Mouse (Mus musculus) intestine, embryonic 14.5 days (tissue): ENCODE results near the gene Usp39. TPM values are rescaled to one million over a fixed set of nuclear protein-coding genes. Genes with fewer than 3 reads are reported as not detected.

Experiments used
- ATAC-seq: fragments of 200-750 bp; cut with Nextera tagmentation; replicated peaks from 2 replicates; pipeline ENCODE4 v1.8.0; 2017; ENCODE audit warnings: low read depth, moderate number of reproducible peaks, moderate TSS enrichment, moderate library complexity; ENCODE audit not compliant: low FRiP score, low TSS enrichment
- DNase-seq: peaks from one replicate; pipeline ENCODE4 v3.0.0-alpha.2; 2018; ENCODE audit warnings: low spot score
- H3K27ac ChIP-seq: fragments of 300-500 bp; sonication (generic); 2 replicates; pipeline ENCODE4 v1.5.1; 2014; ENCODE audit warnings: low read depth, mild to moderate bottlenecking, control low read depth
- H3K27me3 ChIP-seq: fragments of 300-500 bp; sonication (generic); replicated peaks from 2 replicates; pipeline ENCODE4 v1.6.1; 2014; ENCODE audit warnings: low read length, control low read depth; ENCODE audit not compliant: control insufficient read depth, insufficient read depth
- H3K36me3 ChIP-seq: fragments of 300-500 bp; sonication (generic); 2 replicates; pipeline ENCODE4 v1.6.1; 2014; ENCODE audit warnings: low read length, control low read depth; ENCODE audit not compliant: control insufficient read depth, insufficient read depth
- H3K4me1 ChIP-seq: fragments of 300-500 bp; sonication (generic); replicated peaks from 2 replicates; pipeline ENCODE4 v1.6.1; 2014; ENCODE audit warnings: low read length, control low read depth, mixed read lengths; ENCODE audit not compliant: control insufficient read depth, insufficient read depth
- H3K4me2 ChIP-seq: fragments of 300-500 bp; sonication (generic); 2 replicates; pipeline ENCODE4 v1.6.1; 2014; ENCODE audit warnings: low read length
- H3K4me3 ChIP-seq: fragments of 300-500 bp; sonication (generic); 2 replicates; pipeline ENCODE4 v1.5.1; 2014; ENCODE audit warnings: low read depth, low read length, control low read depth, mixed read lengths
- H3K9ac ChIP-seq: fragments of 300-500 bp; sonication (generic); 2 replicates; pipeline ENCODE4 v1.6.1; 2014; ENCODE audit warnings: mild to moderate bottlenecking, low read length
- H3K9me3 ChIP-seq: fragments of 300-500 bp; sonication (generic); 2 replicates; pipeline ENCODE4 v1.6.1; 2016; ENCODE audit warnings: low read length, control low read depth; ENCODE audit not compliant: control insufficient read depth
- WGBS: fragments of 180-500 bp; shearing (Covaris S2); extraction: QIAGEN DNeasy Blood & Tissue Kit; methylation state at CpG from one replicate; pipeline ENCODE4 v1.1.7; 2014; 5-methylcytosine and 5-hydroxymethylcytosine counted together
- polyA plus RNA-seq: library from polyadenylated mRNA; unstranded; fragments of >200 nt; fragmentation: Nextera tagmentation; extraction: Ambion mirVana; gene quantifications from 2 replicates; pipeline ENCODE4 v1.2.1, GENCODE M21; 2014

Usp39 gene
- polyA plus RNA-seq, 1 experiment from 2014 or later: 56.2 TPM

DNA sequence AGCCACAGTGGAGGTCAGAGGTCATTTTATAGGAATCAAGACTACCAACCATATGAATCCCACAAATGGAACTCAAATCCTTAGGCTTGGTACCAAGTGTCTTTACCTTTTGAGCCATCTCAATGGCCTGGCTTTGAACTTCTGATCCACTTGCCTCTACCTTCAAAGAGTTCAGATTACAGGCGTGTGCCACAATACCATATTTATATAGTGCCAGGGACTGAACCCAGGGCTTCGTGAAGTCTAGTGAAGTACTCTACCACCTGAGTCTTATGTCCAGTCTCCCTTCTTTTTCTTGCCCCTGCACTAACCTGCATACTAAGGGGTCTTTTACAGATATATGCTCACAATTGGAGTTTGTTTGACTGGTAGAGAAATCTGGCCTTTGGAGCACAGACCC, 41.6 kb upstream of the Usp39 start:
- Histone ChIP-seq H3K4me1 (peaks cover 14% of the 10 kb centered on the region), H3K4me3 (no peak overlapping the region), H3K4me2 (no peak overlapping the region), H3K9me3 (no peaks in the 10 kb centered on the region), H3K9ac (no peak overlapping the region), H3K36me3 (peaks cover 20% of the 10 kb centered on the region), H3K27ac (no peak overlapping the region), H3K27me3 (no peaks in the 10 kb centered on the region)
- no peak for DNase-seq
- ATAC-seq: no peak
- 92% methylated on average over 2 of the region's 2 CpGs for WGBS

DNA sequence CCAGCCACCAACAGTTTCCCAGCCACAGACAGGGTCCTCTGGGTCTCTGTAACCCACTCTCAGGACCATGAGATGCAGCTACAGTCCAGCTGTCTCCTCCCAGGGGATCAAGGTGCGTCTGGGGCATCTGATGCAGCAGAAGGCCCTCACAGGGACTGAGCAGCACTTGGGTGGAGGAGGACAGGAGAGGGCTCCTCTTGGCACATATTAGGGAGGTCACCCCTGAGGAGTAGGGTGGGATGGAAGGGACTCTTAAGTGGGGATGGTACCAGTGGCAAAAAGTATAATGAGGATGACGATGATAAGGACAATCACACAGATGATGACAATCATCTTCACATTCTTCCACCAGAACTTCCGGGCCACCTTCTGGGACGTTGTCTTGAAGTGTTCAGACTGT, 40.3 kb upstream of the Usp39 start:
- Histone ChIP-seq H3K4me2 (no peak overlapping the region), H3K36me3 (peaks cover 20% of the 10 kb centered on the region), H3K9ac (no peak overlapping the region), H3K4me1 (peaks cover 12% of the 10 kb centered on the region), H3K27ac (no peak overlapping the region), H3K4me3 (no peak overlapping the region), H3K9me3 (no peaks in the 10 kb centered on the region), H3K27me3 (no peaks in the 10 kb centered on the region)
- WGBS: 87% methylated on average over 4 of the region's 4 CpGs
- no peak for DNase-seq
- no peak for ATAC-seq

DNA sequence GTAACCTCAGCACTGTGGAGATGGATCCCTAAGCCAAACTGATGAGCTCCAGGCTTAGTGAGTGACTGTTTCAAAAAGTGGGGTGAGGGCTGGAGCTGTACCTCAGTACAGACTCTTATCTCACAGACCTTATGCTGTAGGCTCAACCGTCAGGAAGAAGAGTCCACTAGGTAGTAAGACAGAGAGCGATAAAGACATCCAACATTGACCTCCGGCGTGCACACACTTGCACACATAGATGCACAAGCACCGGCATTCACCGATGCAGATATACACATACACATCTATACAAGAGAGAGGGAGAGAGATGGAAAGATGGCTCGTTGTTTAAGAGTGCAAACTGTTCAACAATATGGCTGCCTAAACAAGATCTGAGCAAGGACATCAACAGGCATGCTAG, 39.0 kb upstream of the Usp39 start:
- H3K4me2 ChIP-seq: no peak overlapping the region
- H3K4me3 ChIP-seq: no peak overlapping the region
- no peak overlapping the region for H3K27ac ChIP-seq
- ATAC-seq (no peak), DNase-seq (no peak)
- peaks cover 7% of the 10 kb centered on the region for H3K4me1 ChIP-seq
- H3K27me3 ChIP-seq: 0 out of 2 replicates have a peak, but pooled peaks cover 8% of the 10 kb centered on the region
- peaks cover 20% of the 10 kb centered on the region for H3K36me3 ChIP-seq
- H3K9ac ChIP-seq: no peak overlapping the region
- no peaks in the 10 kb centered on the region for H3K9me3 ChIP-seq
- WGBS: 96% methylated on average over 7 of the region's 7 CpGs

- Histone ChIP-seq H3K4me3 (no peak overlapping the region), H3K27me3 (0 out of 2 replicates have a peak, but pooled peaks cover 8% of the 10 kb centered on the region), H3K27ac (no peak overlapping the region), H3K36me3 (peaks cover 20% of the 10 kb centered on the region), H3K4me2 (no peak overlapping the region), H3K4me1 (peaks cover under 1% of the 10 kb centered on the region), H3K9me3 (no peaks in the 10 kb centered on the region), H3K9ac (no peak overlapping the region)
- DNase-seq: no peak
- ATAC-seq: no peak
- WGBS: 82% methylated on average over 6 of the region's 6 CpGs
Observed at GRCm38 (mm10) chr6:72383142-72383820, 38.3 kb upstream of the Usp39 start.

DNA sequence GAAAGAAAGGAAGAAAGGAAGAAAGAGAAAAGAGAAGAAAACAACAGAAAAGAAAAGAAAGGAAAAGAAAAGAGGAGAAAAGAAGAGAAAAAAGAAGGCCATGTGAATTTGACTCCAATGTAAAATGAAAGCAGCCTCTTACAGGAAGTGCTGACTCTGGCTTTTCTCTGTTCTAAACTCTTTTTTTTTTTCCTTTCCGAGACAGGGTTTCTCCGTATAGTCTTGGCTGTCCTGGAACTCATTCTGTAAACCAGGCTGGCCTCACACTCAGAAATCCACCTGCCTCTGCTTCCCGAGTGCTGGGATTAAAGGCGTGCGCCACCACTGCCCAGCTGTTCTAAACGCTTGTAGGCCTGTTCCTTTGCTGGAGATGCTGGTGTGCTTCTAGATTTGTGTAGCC, 37.5 kb upstream of the Usp39 start:
- peaks cover 20% of the 10 kb centered on the region for H3K36me3 ChIP-seq
- no peak overlapping the region for H3K9ac ChIP-seq
- no peaks in the 10 kb centered on the region for H3K9me3 ChIP-seq
- DNase-seq (no peak), ATAC-seq (no peak)
- 0 out of 2 replicates have a peak, but pooled peaks cover 8% of the 10 kb centered on the region for H3K27me3 ChIP-seq
- H3K4me1 ChIP-seq: no peaks in the 10 kb centered on the region
- no peak overlapping the region for H3K27ac ChIP-seq
- WGBS: 66% methylated on average over 6 of the region's 6 CpGs
- H3K4me2 ChIP-seq: no peak overlapping the region
- no peak overlapping the region for H3K4me3 ChIP-seq

DNA sequence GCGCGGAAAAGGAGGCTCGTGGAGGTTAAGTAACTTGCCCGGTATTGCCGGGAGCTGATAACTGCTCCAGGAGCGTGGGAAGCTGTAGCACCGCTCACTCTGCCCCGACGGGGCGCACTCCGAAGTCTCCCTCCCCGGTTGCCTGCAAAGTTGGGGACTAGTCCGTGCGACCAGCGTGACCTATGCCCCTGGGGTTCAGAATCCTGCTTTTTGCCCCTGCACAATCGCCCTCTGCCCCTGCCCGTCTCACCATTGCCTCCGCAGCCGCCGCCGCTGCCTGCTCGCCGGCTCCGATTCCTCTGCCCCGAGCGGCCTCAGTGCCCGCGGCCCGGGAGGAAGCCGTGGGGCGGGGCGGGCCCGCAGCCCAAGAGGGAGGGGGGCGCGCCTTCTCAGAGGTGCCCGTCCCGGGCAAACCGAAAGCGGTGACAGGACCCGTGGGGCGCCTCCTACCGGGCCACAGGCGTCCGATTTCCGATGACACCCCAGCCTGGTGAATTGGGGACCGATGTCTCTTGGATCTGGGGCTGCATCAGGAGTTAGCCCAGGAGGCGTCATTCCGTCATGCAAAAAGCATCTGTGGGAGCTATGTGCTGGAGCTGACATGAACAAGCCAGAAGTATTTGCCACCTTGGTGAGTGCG, 35.3 kb upstream of the Usp39 start, which contains the start of gene Vamp5:
Vamp5 (minus strand) TSS at position 338 of the 640 bp plus-strand sequence.
- Histone ChIP-seq H3K4me3 (peak within 1 kb of the TSS; percentile 55), H3K27ac (no peak within 1 kb of the TSS), H3K4me2 (peak within 1 kb of the TSS; percentile 65), H3K36me3 (peaks cover 5% of the 10 kb centered on the region), H3K4me1 (no peaks in the 10 kb centered on the region), H3K9ac (peak within 1 kb of the TSS; percentile 62), H3K27me3 (0 out of 2 replicates have a peak, but pooled peaks cover 8% of the 10 kb centered on the region), H3K9me3 (no peaks in the 10 kb centered on the region)
- DNase-seq (peak; percentile 75), ATAC-seq (peak; percentile 67)
- 2% methylated on average over 49 of the region's 49 CpGs for WGBS

GRCm38 (mm10) chr6:72379377-72380130, 34.6 kb upstream of the Usp39 start:
- no peaks in the 10 kb centered on the region for H3K9me3 ChIP-seq
- peak overlapping the region; percentile 62 for H3K9ac ChIP-seq
- WGBS: 49% methylated on average over 7 of the region's 7 CpGs
- H3K36me3 ChIP-seq: no peaks in the 10 kb centered on the region
- H3K4me3 ChIP-seq: peak overlapping the region; percentile 55
- 0 out of 2 replicates have a peak, but pooled peaks cover 8% of the 10 kb centered on the region for H3K27me3 ChIP-seq
- DNase-seq (no peak), ATAC-seq (no peak)
- H3K4me2 ChIP-seq: peak overlapping the region; percentile 65
- H3K4me1 ChIP-seq: no peaks in the 10 kb centered on the region
- H3K27ac ChIP-seq: no peak overlapping the region

DNA sequence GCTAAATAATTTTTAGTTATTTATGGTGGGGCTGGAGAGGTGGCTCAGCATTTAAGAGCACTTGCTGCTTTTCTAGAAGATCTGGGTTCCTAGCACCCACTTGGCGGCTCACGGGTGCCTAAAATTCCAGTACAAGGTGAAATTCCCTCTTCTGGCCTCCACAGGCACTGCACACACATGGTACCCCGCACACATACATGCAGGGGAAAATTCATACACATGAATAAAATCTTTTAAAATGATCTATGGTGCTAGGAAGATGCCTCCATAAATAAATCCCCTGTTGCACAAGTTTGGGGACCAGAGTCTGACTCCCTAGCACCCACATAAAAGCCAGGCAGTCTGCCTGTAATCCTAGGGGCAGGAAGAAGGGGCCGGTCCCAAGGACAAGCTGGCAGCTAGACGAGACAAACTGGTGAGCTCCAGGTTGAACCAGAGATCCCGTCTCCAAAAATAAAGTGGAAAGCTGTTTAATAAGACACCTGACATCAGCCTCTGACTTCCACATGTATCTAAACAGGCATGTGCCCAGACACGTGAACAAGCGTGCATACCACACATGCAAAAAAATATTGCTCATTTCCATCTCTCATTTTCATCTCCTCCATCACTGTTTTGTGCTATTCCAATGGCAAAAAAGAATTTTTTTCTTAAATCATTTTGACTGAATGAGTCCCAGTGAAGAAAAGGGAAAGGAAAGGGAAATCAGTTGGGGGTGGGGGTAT, 33.7 kb upstream of the Usp39 start:
- Histone ChIP-seq H3K27ac (no peak overlapping the region), H3K4me3 (no peak overlapping the region), H3K9ac (no peak overlapping the region), H3K4me2 (no peak overlapping the region), H3K4me1 (no peaks in the 10 kb centered on the region), H3K9me3 (no peaks in the 10 kb centered on the region), H3K27me3 (0 out of 2 replicates have a peak, but pooled peaks cover 8% of the 10 kb centered on the region), H3K36me3 (no peaks in the 10 kb centered on the region)
- ATAC-seq: no peak
- DNase-seq: no peak
- 90% methylated on average over 8 of the region's 8 CpGs for WGBS
